Mouse (Mus musculus) intestine, embryonic 15.5 days (tissue): ENCODE measurements around the gene Ascc1. TPM values are rescaled to one million over a fixed set of nuclear protein-coding genes. Genes with fewer than 3 reads are reported as not detected.
"Not testable (repeated sequence)": the region's sequence is repeated elsewhere in the genome, so short reads cannot be mapped to it uniquely, and the experiment has no call there.

Experiments
- ATAC-seq: fragments of 200-750 bp; cut with Nextera tagmentation; 2 replicates; pipeline ENCODE4 v1.8.0; 2017; ENCODE audit warnings: moderate TSS enrichment, moderate library complexity
- H3K27ac ChIP-seq: fragments of 300-500 bp; sonication (generic); 2 replicates; pipeline ENCODE4 v1.5.1; 2015; ENCODE audit warnings: mild to moderate bottlenecking, inconsistent platforms
- H3K27me3 ChIP-seq: fragments of 300-500 bp; sonication (generic); replicated peaks from 2 replicates; pipeline ENCODE4 v1.6.1; 2015; ENCODE audit warnings: inconsistent platforms
- H3K36me3 ChIP-seq: fragments of 300-500 bp; sonication (generic); 2 replicates; pipeline ENCODE4 v1.6.1; 2015; ENCODE audit warnings: inconsistent platforms
- H3K4me1 ChIP-seq: fragments of 300-500 bp; sonication (generic); replicated peaks from 2 replicates; pipeline ENCODE4 v1.6.1; 2015; ENCODE audit warnings: inconsistent platforms
- H3K4me2 ChIP-seq: fragments of 300-500 bp; sonication (generic); replicated peaks from 2 replicates; pipeline ENCODE4 v1.6.1; 2015; ENCODE audit warnings: mild to moderate bottlenecking, inconsistent platforms
- H3K4me3 ChIP-seq: fragments of 300-500 bp; sonication (generic); replicated peaks from 2 replicates; pipeline ENCODE4 v1.5.1; 2015; ENCODE audit warnings: inconsistent platforms
- H3K9ac ChIP-seq: fragments of 300-500 bp; sonication (generic); 2 replicates; pipeline ENCODE4 v1.6.1; 2015; ENCODE audit warnings: inconsistent platforms
- H3K9me3 ChIP-seq: fragments of 300-500 bp; sonication (generic); 2 replicates; pipeline ENCODE4 v1.6.1; 2016; ENCODE audit warnings: inconsistent platforms
- WGBS: fragments of 180-500 bp; shearing (Covaris S2); methylation state at CpG from one replicate; pipeline ENCODE4 v1.1.7; 2015; 5-methylcytosine and 5-hydroxymethylcytosine counted together
- polyA plus RNA-seq: library from polyadenylated mRNA; unstranded; fragments of >200 nt; fragmentation: Nextera tagmentation; extraction: Ambion mirVana; gene quantifications from 2 replicates; pipeline ENCODE4 v1.2.1, GENCODE M21; 2015

The Ascc1 gene
- polyA plus RNA-seq, 1 experiment from 2014 or later, result 45.3 TPM

DNA sequence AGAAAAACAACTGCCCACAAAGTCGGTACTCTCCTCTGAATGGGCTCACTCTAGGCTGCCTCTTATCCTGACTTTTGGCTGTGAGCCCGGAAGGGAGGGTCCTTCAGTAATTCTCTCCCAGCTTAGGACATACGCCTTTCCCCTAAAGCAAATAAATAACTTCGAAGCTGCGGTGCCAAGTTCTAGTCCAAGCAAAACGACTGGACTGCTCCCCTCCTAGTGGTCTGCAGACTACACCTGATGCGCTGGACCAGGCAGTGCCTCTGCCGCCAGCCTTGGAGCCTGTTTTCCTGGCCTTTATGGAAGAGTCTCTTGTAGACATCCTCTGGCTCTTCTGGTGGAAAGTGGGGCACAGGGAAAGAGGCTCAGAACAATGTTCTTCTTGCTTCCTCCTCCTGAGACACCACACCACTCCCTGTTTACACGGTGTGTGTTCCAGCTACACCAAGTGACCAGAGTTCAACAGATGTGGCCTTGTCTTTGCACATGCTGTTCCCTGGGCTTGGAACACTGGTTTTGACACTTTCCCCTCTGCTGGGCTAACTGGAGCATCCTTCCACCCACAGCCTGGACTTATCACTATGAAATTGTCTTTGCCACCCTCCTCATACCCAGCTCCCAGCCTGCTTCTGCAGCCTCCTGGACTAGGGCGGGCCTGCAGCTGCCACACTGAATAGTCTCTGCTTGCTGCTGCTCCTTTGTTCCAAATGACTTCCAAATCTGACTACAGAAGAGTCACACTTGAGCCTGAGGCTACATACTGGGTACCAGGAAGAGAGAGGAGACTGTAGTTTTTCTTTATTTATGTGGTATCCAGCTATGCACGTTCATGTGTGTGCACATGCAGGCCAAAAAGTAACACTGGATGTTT is 23.5 kb upstream of the Ascc1 start:
- Histone ChIP-seq H3K36me3 (peaks cover 2% of the 10 kb centered on the region; the same call in 1 of the 2 replicates), H3K4me1 (peaks cover 30% of the 10 kb centered on the region), H3K4me2 (peak overlapping the region; percentile 25; the same call in 1 of the 2 replicates), H3K4me3 (no peak overlapping the region), H3K9me3 (no peaks in the 10 kb centered on the region), H3K27ac (peak overlapping the region; percentile 74), H3K9ac (no peak overlapping the region), H3K27me3 (no peaks in the 10 kb centered on the region)
- 24% methylated on average over 11 of the region's 11 CpGs for WGBS
- ATAC-seq, result peak; percentile 86

- H3K4me3 ChIP-seq, result no peak overlapping the region
- H3K27me3 ChIP-seq, result no peaks in the 10 kb centered on the region
- H3K4me1 ChIP-seq, result peaks cover 23% of the 10 kb centered on the region
- no peaks in the 10 kb centered on the region for H3K9me3 ChIP-seq
- H3K27ac ChIP-seq, result no peak overlapping the region
- H3K4me2 ChIP-seq, result no peak overlapping the region
- 89% methylated on average over 6 of the region's 6 CpGs for WGBS
- H3K36me3 ChIP-seq, result peaks cover 3% of the 10 kb centered on the region; the same call in 1 of the 2 replicates
- no peak for ATAC-seq
- no peak overlapping the region for H3K9ac ChIP-seq
Measured at GRCm38 (mm10) chr10:59980815-59981244, 21.8 kb upstream of the Ascc1 start.

GRCm38 (mm10) chr10:59981336-59981735 is 21.3 kb upstream of the Ascc1 start:
- Histone ChIP-seq H3K9me3 (no peaks in the 10 kb centered on the region), H3K27ac (no peak overlapping the region), H3K9ac (no peak overlapping the region), H3K36me3 (peaks cover 3% of the 10 kb centered on the region; the same call in 1 of the 2 replicates), H3K4me2 (no peak overlapping the region), H3K4me1 (peaks cover 23% of the 10 kb centered on the region), H3K27me3 (no peaks in the 10 kb centered on the region), H3K4me3 (no peak overlapping the region)
- no peak for ATAC-seq
- WGBS, result 79% methylated on average over 4 of the region's 4 CpGs

DNA sequence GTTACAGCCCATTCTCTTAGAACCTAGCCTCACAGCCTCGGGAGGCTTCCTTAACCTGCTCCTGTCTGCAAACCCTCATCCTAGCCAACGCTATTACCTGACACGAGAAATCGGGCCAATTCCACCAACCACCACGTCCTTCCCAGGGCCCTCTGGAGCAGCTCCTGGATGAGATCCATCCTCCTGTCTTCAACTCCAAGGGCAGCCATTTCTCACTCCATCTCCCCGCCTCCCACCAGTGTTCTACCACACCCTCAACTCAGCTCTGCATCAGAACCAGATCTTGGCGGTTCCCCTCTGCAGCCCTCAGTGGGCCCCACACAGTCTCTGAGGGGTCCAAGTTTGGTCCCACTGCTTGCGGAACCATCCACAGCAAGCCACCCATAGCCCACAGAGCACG is 20.8 kb upstream of the Ascc1 start:
- Histone ChIP-seq H3K4me1 (peaks cover 23% of the 10 kb centered on the region), H3K4me2 (no peak overlapping the region), H3K27me3 (no peaks in the 10 kb centered on the region), H3K9ac (no peak overlapping the region), H3K27ac (no peak overlapping the region), H3K4me3 (no peak overlapping the region), H3K36me3 (peaks cover 3% of the 10 kb centered on the region; the same call in 1 of the 2 replicates), H3K9me3 (no peaks in the 10 kb centered on the region)
- ATAC-seq, result no peak
- WGBS, result 73% methylated on average over 9 of the region's 9 CpGs

DNA sequence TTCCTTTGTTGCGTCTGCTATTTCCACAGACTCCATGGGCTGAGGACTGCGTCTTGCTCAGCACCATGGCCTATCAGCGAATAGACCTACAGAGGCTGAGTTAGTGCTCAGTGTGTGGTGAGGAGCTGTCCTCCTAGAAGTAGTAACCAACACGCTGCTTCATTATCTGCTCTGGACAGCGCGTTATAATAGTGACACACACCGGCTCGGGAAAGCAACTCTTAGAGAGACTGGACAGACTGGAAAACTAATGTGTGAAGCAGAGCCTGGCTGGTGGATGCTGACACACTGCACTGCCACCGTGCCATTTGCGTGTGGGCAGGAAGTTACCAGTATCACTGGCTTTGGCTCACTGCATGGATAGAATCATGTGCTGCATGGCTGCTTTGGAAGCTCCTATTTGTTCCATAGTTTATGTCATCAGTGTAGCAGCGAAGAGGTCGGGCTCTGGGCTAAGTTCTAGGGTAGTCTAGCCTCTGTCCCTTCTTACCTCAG is 20.2 kb upstream of the Ascc1 start:
- ATAC-seq, result no peak
- 86% methylated on average over 12 of the region's 12 CpGs for WGBS
- no peak overlapping the region for H3K27ac ChIP-seq

GRCm38 (mm10) chr10:59988036-59988435 is 14.6 kb upstream of the Ascc1 start:
- H3K4me2 ChIP-seq, result no peak overlapping the region
- H3K36me3 ChIP-seq, result peaks cover 28% of the 10 kb centered on the region
- ATAC-seq, result no peak
- no peak overlapping the region for H3K27ac ChIP-seq
- WGBS, result 77% methylated on average over 4 of the region's 4 CpGs
- no peaks in the 10 kb centered on the region for H3K4me1 ChIP-seq
- no peaks in the 10 kb centered on the region for H3K9me3 ChIP-seq
- H3K27me3 ChIP-seq, result no peaks in the 10 kb centered on the region
- no peak overlapping the region for H3K9ac ChIP-seq
- no peak overlapping the region for H3K4me3 ChIP-seq

More for the DNA sequence above, 20.2 kb upstream of the Ascc1 start:
- H3K9ac ChIP-seq, result no peak overlapping the region
- no peaks in the 10 kb centered on the region for H3K27me3 ChIP-seq
- no peak overlapping the region for H3K4me2 ChIP-seq
- peaks cover 8% of the 10 kb centered on the region for H3K36me3 ChIP-seq
- H3K4me1 ChIP-seq, result peaks cover 23% of the 10 kb centered on the region
- no peaks in the 10 kb centered on the region for H3K9me3 ChIP-seq
- no peak overlapping the region for H3K4me3 ChIP-seq

DNA sequence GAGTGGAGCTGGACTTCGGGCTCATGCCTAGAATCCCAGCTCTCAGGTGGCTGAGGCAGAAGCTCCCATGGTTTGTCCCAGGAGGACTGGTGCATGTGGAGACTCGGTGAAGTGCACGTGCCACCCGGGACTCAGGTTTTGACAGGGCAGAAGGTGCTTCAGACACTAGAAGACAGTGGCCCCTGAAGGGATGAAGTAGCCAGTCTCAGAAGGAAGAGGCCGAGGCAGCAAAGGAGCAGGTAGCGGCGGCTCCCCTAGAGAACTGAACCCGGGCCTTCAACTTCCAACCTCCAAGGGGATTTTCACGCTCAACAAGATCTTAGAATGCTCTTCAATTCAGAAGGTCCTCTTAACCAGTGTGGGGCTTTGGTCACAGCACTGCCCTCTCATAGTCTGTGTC is 12.2 kb upstream of the Ascc1 start:
- no peaks in the 10 kb centered on the region for H3K27me3 ChIP-seq
- H3K4me2 ChIP-seq, result no peak overlapping the region
- H3K9me3 ChIP-seq, result no peaks in the 10 kb centered on the region
- ATAC-seq, result no peak
- no peak overlapping the region for H3K9ac ChIP-seq
- 96% methylated on average over 9 of the region's 9 CpGs for WGBS
- H3K4me3 ChIP-seq, result no peak overlapping the region
- H3K27ac ChIP-seq, result no peak overlapping the region
- peaks cover 24% of the 10 kb centered on the region for H3K36me3 ChIP-seq
- no peaks in the 10 kb centered on the region for H3K4me1 ChIP-seq

DNA sequence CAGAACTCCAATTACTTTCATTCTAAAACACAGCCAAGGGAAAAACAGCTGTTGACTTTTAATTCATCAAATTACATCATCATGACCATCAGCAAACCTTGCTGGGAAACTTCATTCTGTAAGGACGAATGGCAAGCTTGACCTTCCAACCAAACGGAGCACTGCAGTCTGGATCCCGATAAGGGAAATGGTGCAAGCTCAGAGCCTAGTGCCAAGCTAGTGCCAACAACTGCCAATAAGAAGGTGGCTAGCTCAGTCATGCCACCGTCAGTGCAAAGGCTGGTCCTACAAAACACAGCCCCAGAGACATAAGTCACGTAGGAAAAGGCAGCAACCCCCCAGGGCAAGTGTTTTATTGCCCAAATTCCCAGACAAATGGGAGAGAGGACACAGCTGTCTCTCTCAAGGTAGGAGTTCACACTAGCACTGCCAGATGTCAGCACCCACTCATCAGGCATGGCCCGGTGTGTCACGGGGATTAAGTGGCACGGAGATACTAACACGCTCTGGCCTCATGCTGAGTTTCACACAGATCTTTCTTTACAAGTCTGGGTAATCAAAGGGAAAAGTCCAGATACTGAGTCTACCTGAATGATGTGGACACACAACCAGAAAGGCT is 11.2 kb upstream of the Ascc1 start:
- no peak overlapping the region for H3K4me2 ChIP-seq
- H3K9ac ChIP-seq, result no peak overlapping the region
- H3K27ac ChIP-seq, result no peak overlapping the region
- H3K4me1 ChIP-seq, result no peaks in the 10 kb centered on the region
- H3K27me3 ChIP-seq, result no peaks in the 10 kb centered on the region
- ATAC-seq, result no peak
- H3K4me3 ChIP-seq, result no peak overlapping the region
- H3K36me3 ChIP-seq, result peaks cover 31% of the 10 kb centered on the region
- H3K9me3 ChIP-seq, result no peaks in the 10 kb centered on the region
- WGBS, result 74% methylated on average over 9 of the region's 9 CpGs

GRCm38 (mm10) chr10:59992024-59992423 is 10.6 kb upstream of the Ascc1 start:
- no peak for ATAC-seq
- no peak overlapping the region for H3K9ac ChIP-seq
- peaks cover 30% of the 10 kb centered on the region for H3K36me3 ChIP-seq
- no peak overlapping the region for H3K4me3 ChIP-seq
- H3K27me3 ChIP-seq, result no peaks in the 10 kb centered on the region
- no peak overlapping the region for H3K27ac ChIP-seq
- no peak overlapping the region for H3K4me2 ChIP-seq
- H3K9me3 ChIP-seq, result no peaks in the 10 kb centered on the region
- H3K4me1 ChIP-seq, result no peaks in the 10 kb centered on the region
- WGBS, result 79% methylated on average over 8 of the region's 8 CpGs

GRCm38 (mm10) chr10:59993813-59994212 is 8.8 kb upstream of the Ascc1 start:
- peaks cover 16% of the 10 kb centered on the region for H3K36me3 ChIP-seq
- not testable (repeated sequence) for H3K4me1 ChIP-seq, H3K27ac ChIP-seq, H3K4me2 ChIP-seq, H3K4me3 ChIP-seq, H3K27me3 ChIP-seq, H3K9me3 ChIP-seq, H3K9ac ChIP-seq, ATAC-seq
- 95% methylated on average over 2 of the region's 3 CpGs for WGBS

DNA sequence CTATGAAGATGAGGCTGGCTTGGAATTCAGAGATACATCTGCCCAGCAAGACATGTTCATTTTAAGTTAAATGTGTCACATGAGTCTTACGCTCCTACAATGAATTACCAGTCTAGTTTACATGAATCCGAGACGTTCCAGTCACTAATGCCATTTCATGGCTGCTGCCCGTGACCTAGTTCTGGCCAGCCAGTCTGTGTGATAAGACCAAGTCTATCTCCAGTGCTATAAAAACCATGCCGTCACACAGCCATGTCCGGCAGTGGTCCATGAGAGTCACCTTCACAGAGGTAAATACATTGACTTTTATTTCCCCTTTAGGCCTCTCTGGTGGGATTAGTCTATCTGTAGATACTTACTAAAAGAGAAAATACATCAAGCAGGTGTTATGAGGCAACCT is 6.7 kb upstream of the Ascc1 start:
- WGBS, result 91% methylated on average over 6 of the region's 6 CpGs
- peaks cover 7% of the 10 kb centered on the region; the same call in 1 of the 2 replicates for H3K36me3 ChIP-seq
- H3K27ac ChIP-seq, result no peak overlapping the region

GRCm38 (mm10) chr10:59997591-59997990 is 5.0 kb upstream of the Ascc1 start:
- Histone ChIP-seq H3K27me3 (no peaks in the 10 kb centered on the region), H3K4me2 (no peak overlapping the region), H3K9ac (no peak overlapping the region), H3K4me1 (peaks cover 6% of the 10 kb centered on the region), H3K36me3 (peaks cover 11% of the 10 kb centered on the region), H3K4me3 (no peak overlapping the region), H3K9me3 (no peaks in the 10 kb centered on the region), H3K27ac (no peak overlapping the region)
- WGBS, result 23% methylated on average over 7 of the region's 7 CpGs
- ATAC-seq, result no peak

More for the DNA sequence above, 6.7 kb upstream of the Ascc1 start:
- no peak for ATAC-seq
- H3K27me3 ChIP-seq, result no peaks in the 10 kb centered on the region
- no peak overlapping the region for H3K9ac ChIP-seq
- H3K9me3 ChIP-seq, result no peaks in the 10 kb centered on the region
- no peak overlapping the region for H3K4me3 ChIP-seq
- H3K4me2 ChIP-seq, result no peak overlapping the region
- no peaks in the 10 kb centered on the region; the same call in 1 of the 2 replicates for H3K4me1 ChIP-seq
